Mouse (Mus musculus): ENCODE data around the gene Pou6f2. TPM values are rescaled to one million over a fixed set of nuclear protein-coding genes. Genes with fewer than 3 reads are reported as not detected.

Pou6f2 gene
- total and polyA plus RNA-seq, 3 experiments: not detected

GRCm38 (mm10) chr13:18172334-18172733 is 225.2 kb downstream of the Pou6f2 start:
- DNase-seq (ENCODE audit: low read depth, low spot score): no peak
- Histone ChIP-seq H3K79me2 (ENCODE audit: control insufficient read depth, insufficient read depth, low read length, poor library complexity) (no peaks in the 10 kb centered on the region), H3K4me1 (ENCODE audit: control insufficient read depth in 1 of 2, insufficient read depth in 2 of 2, low read length in 2 of 2) (no peaks in the 10 kb centered on the region), H3K9ac (ENCODE audit: control insufficient read depth, low read depth, low read length, poor library complexity, severe bottlenecking) (no peak overlapping the region), H3K27ac (ENCODE audit: control insufficient read depth, low read depth, low read length) (no peak overlapping the region), H3K36me3 (ENCODE audit: control insufficient read depth in 1 of 2, insufficient read depth in 2 of 2, low read length in 2 of 2) (no peaks in the 10 kb centered on the region), H3K27me3 (ENCODE audit: control insufficient read depth in 1 of 2, insufficient read depth in 2 of 2, low read length in 2 of 2) (no peaks in the 10 kb centered on the region), H3K4me3 (ENCODE audit: control insufficient read depth in 1 of 2, insufficient read depth in 1 of 2, low read depth in 2 of 2, low read length in 2 of 2) (no peak overlapping the region), H3K9me3 (replicated peaks; ENCODE audit: insufficient read depth, low read length) (no peaks in the 10 kb centered on the region)
- TF ChIP-seq ETS1 (IDR thresholded peaks at IDR 0.05; ENCODE audit: low read depth, low read length) (no peak), SMC3 (IDR thresholded peaks at IDR 0.05; ENCODE audit: low read depth, low read length) (no peak)

GRCm38 (mm10) chr13:18164182-18164581 is 233.3 kb downstream of the Pou6f2 start:
- Histone ChIP-seq H3K9me3 (replicated peaks; ENCODE audit: insufficient read depth, low read length) (no peaks in the 10 kb centered on the region), H3K4me3 (ENCODE audit: control insufficient read depth in 1 of 2, insufficient read depth in 1 of 2, low read depth in 2 of 2, low read length in 2 of 2) (no peak overlapping the region), H3K36me3 (ENCODE audit: control insufficient read depth in 1 of 2, insufficient read depth in 2 of 2, low read length in 2 of 2) (no peaks in the 10 kb centered on the region), H3K9ac (ENCODE audit: control insufficient read depth, low read depth, low read length, poor library complexity, severe bottlenecking) (no peak overlapping the region), H3K79me2 (ENCODE audit: control insufficient read depth, insufficient read depth, low read length, poor library complexity) (no peaks in the 10 kb centered on the region), H3K27me3 (ENCODE audit: control insufficient read depth in 1 of 2, insufficient read depth in 2 of 2, low read length in 2 of 2) (no peaks in the 10 kb centered on the region), H3K27ac (ENCODE audit: control insufficient read depth, low read depth, low read length) (no peak overlapping the region), H3K4me1 (ENCODE audit: control insufficient read depth in 1 of 2, insufficient read depth in 2 of 2, low read length in 2 of 2) (no peaks in the 10 kb centered on the region)
- TF ChIP-seq CHD2 (IDR thresholded peaks at IDR 0.05; ENCODE audit: low read length): no peak
- no peak for TF ChIP-seq CHD1 (IDR thresholded peaks at IDR 0.05; ENCODE audit: low read depth, low read length)
- TF ChIP-seq KAT2A (conservative IDR thresholded peaks at IDR 0.05; ENCODE audit: low read depth, low read length): no peak
- TF ChIP-seq MAX (IDR thresholded peaks at IDR 0.05; ENCODE audit: low read length): no peak
- TF ChIP-seq MEF2A (IDR thresholded peaks at IDR 0.05; ENCODE audit: extremely low read depth, insufficient replicate concordance, low read depth, low read length, poor library complexity, severe bottlenecking): no peak
- no peak for TF ChIP-seq MYB (IDR thresholded peaks at IDR 0.05; ENCODE audit: low read depth, low read length)
- TF ChIP-seq MAFK (IDR thresholded peaks at IDR 0.05; ENCODE audit: borderline replicate concordance, low read depth, low read length): no peak
- DNase-seq (ENCODE audit: low read depth, low spot score): no peak

GRCm38 (mm10) chr13:18160566-18160965 is 236.9 kb downstream of the Pou6f2 start:
- no peaks in the 10 kb centered on the region for H3K4me1 ChIP-seq (ENCODE audit: control insufficient read depth in 1 of 2, insufficient read depth in 2 of 2, low read length in 2 of 2)
- H3K36me3 ChIP-seq (ENCODE audit: control insufficient read depth in 1 of 2, insufficient read depth in 2 of 2, low read length in 2 of 2): no peaks in the 10 kb centered on the region
- no peaks in the 10 kb centered on the region for H3K27me3 ChIP-seq (ENCODE audit: control insufficient read depth in 1 of 2, insufficient read depth in 2 of 2, low read length in 2 of 2)
- no peak overlapping the region for H3K27ac ChIP-seq (ENCODE audit: control insufficient read depth, low read depth, low read length)
- H3K4me3 ChIP-seq (ENCODE audit: control insufficient read depth in 1 of 2, insufficient read depth in 1 of 2, low read depth in 2 of 2, low read length in 2 of 2): no peak overlapping the region
- no peaks in the 10 kb centered on the region for H3K9me3 ChIP-seq (replicated peaks; ENCODE audit: insufficient read depth, low read length)
- no peak overlapping the region for H3K9ac ChIP-seq (ENCODE audit: control insufficient read depth, low read depth, low read length, poor library complexity, severe bottlenecking)
- no peak for DNase-seq (ENCODE audit: low read depth, low spot score)
- no peaks in the 10 kb centered on the region for H3K79me2 ChIP-seq (ENCODE audit: control insufficient read depth, insufficient read depth, low read length, poor library complexity)
- no peak for TF ChIP-seq MYC (IDR thresholded peaks at IDR 0.05; ENCODE audit: low read depth, low read length)
- no peak for TF ChIP-seq POLR2A (IDR thresholded peaks at IDR 0.05; ENCODE audit: control insufficient read depth in 1 of 2, insufficient read depth in 1 of 2, low read depth in 1 of 2, low read length in 2 of 2, poor library complexity in 1 of 2)

Data from MEL (cell line).